Mouse (Mus musculus) stomach, embryonic 16.5 days (tissue): ENCODE data around the gene Mettl2. TPM values are rescaled to one million over a fixed set of nuclear protein-coding genes. Genes with fewer than 3 reads are reported as not detected.
"Not testable (repeated sequence)": the region's sequence is repeated elsewhere in the genome, so short reads cannot be mapped to it uniquely, and the experiment has no call there.

Source experiments
- ATAC-seq: fragments of 200-750 bp; cut with Nextera tagmentation; 2 replicates; pipeline ENCODE4 v1.8.0; 2017; ENCODE audit warnings: moderate number of reproducible peaks, moderate TSS enrichment; ENCODE audit not compliant: insufficient read depth, low FRiP score
- H3K27ac ChIP-seq: fragments of 300-500 bp; sonication (generic); 2 replicates; pipeline ENCODE4 v1.5.1; 2014; ENCODE audit warnings: low read length
- H3K27me3 ChIP-seq: fragments of 300-500 bp; sonication (generic); 2 replicates; pipeline ENCODE4 v1.6.1; 2014; ENCODE audit warnings: low read length, control low read depth, mixed read lengths; ENCODE audit not compliant: control insufficient read depth, insufficient read depth
- H3K36me3 ChIP-seq: fragments of 300-500 bp; sonication (generic); 2 replicates; pipeline ENCODE4 v1.6.1; 2014; ENCODE audit warnings: low read length; ENCODE audit not compliant: control insufficient read depth, insufficient read depth
- H3K4me1 ChIP-seq: fragments of 300-500 bp; sonication (generic); 2 replicates; pipeline ENCODE4 v1.6.1; 2014; ENCODE audit warnings: low read length, control low read depth, mixed read lengths; ENCODE audit not compliant: control insufficient read depth, insufficient read depth
- H3K4me2 ChIP-seq: fragments of 300-500 bp; sonication (generic); 2 replicates; pipeline ENCODE4 v1.6.1; 2014; ENCODE audit warnings: low read depth, low read length, mixed read lengths
- H3K4me3 ChIP-seq: fragments of 300-500 bp; sonication (generic); replicated peaks from 2 replicates; pipeline ENCODE4 v1.5.1; 2014; ENCODE audit warnings: mild to moderate bottlenecking, low read length
- H3K9ac ChIP-seq: fragments of 300-500 bp; sonication (generic); 2 replicates; pipeline ENCODE4 v1.6.1; 2014; ENCODE audit warnings: low read length
- H3K9me3 ChIP-seq: fragments of 300-500 bp; sonication (generic); replicated peaks from 2 replicates; pipeline ENCODE4 v1.6.1; 2016; ENCODE audit warnings: low read length, control low read depth; ENCODE audit not compliant: control insufficient read depth
- WGBS: fragments of 180-500 bp; shearing (Covaris S2); extraction: QIAGEN DNeasy Blood & Tissue Kit; methylation state at CpG from one replicate; pipeline ENCODE4 v1.1.7; 2014; 5-methylcytosine and 5-hydroxymethylcytosine counted together
- polyA plus RNA-seq: library from polyadenylated mRNA; unstranded; fragments of >200 nt; fragmentation: Nextera tagmentation; extraction: Ambion mirVana; gene quantifications from 2 replicates; pipeline ENCODE4 v1.2.1, GENCODE M21; 2015

Mettl2 gene
- polyA plus RNA-seq, 1 experiment from 2014 or later = 32.1 TPM

DNA sequence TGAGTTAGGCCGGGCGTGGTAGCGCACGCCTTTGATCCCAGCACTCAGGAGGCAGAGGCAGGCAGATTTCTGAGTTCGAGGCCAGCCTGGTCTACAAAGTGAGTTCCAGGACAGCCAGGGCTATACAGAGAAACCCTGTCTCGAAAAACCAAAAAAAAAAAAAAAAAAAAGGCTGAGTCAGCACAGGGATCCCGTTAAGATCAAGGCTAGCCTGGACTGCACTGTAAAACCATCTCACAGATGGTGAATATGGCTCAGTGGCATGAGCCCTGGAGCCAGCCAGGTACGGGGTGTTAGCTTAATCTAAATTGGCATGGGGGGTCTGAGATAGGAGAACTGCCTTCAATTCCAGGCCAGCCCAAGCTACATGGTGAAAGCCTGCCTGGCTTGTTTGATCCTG, 14.3 kb downstream of the Mettl2 start:
- H3K27me3 ChIP-seq, H3K4me2 ChIP-seq, ATAC-seq, H3K9me3 ChIP-seq, H3K4me3 ChIP-seq, H3K4me1 ChIP-seq, H3K9ac ChIP-seq, H3K27ac ChIP-seq: not testable (repeated sequence)
- WGBS = 96% methylated on average over 7 of the region's 8 CpGs
- peaks cover 12% of the 10 kb centered on the region for H3K36me3 ChIP-seq

DNA sequence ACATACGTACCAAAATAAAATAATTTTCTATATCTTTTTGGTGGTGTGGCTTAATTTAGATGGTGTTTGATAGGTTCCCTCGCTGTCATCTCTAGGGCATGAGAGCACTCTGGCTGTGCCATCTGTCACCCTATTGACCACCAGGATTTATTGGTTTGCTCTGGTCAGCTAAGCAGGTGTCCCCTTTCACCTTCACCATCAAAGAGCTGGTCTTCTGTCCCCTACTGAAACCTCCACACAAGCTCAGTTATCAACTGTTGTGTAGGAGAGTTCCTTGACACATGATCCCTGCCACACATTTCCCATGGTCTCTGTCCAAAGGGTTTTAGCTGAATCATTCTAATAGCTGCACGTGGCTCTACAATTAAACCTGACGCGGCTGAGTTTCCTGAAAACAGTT, 14.9 kb downstream of the Mettl2 start:
- Histone ChIP-seq H3K27ac (no peak overlapping the region), H3K4me1 (no peaks in the 10 kb centered on the region), H3K4me3 (no peak overlapping the region), H3K9me3 (no peaks in the 10 kb centered on the region), H3K4me2 (no peak overlapping the region), H3K36me3 (peaks cover 8% of the 10 kb centered on the region), H3K9ac (no peak overlapping the region), H3K27me3 (no peaks in the 10 kb centered on the region)
- 93% methylated on average over 5 of the region's 5 CpGs for WGBS
- no peak for ATAC-seq

- Histone ChIP-seq H3K36me3 (peaks cover 8% of the 10 kb centered on the region), H3K4me3 (no peak overlapping the region), H3K27me3 (no peaks in the 10 kb centered on the region), H3K9ac (no peak overlapping the region), H3K9me3 (no peaks in the 10 kb centered on the region), H3K27ac (no peak overlapping the region), H3K4me1 (no peaks in the 10 kb centered on the region), H3K4me2 (no peak overlapping the region)
- ATAC-seq = no peak
Observed at GRCm38 (mm10) chr11:105143564-105143963, 17.3 kb downstream of the Mettl2 start.

- no peak overlapping the region for H3K4me2 ChIP-seq
- H3K4me3 ChIP-seq = no peak overlapping the region
- ATAC-seq = no peak
- 85% methylated on average over 3 of the region's 3 CpGs for WGBS
- no peak overlapping the region for H3K9ac ChIP-seq
- H3K27me3 ChIP-seq = no peaks in the 10 kb centered on the region
- H3K27ac ChIP-seq = no peak overlapping the region
- no peaks in the 10 kb centered on the region for H3K4me1 ChIP-seq
- no peaks in the 10 kb centered on the region for H3K9me3 ChIP-seq
- H3K36me3 ChIP-seq = peaks cover 8% of the 10 kb centered on the region
Observed at GRCm38 (mm10) chr11:105144084-105144483, 17.9 kb downstream of the Mettl2 start.

- Histone ChIP-seq H3K4me2 (no peak overlapping the region), H3K27ac (no peak overlapping the region), H3K27me3 (no peaks in the 10 kb centered on the region), H3K9me3 (no peaks in the 10 kb centered on the region), H3K36me3 (peaks cover 4% of the 10 kb centered on the region), H3K4me1 (no peaks in the 10 kb centered on the region), H3K9ac (no peak overlapping the region), H3K4me3 (no peak overlapping the region)
- WGBS = 67% methylated on average over 11 of the region's 11 CpGs
- no peak for ATAC-seq
Observed at GRCm38 (mm10) chr11:105144508-105145210, 18.4 kb downstream of the Mettl2 start.

DNA sequence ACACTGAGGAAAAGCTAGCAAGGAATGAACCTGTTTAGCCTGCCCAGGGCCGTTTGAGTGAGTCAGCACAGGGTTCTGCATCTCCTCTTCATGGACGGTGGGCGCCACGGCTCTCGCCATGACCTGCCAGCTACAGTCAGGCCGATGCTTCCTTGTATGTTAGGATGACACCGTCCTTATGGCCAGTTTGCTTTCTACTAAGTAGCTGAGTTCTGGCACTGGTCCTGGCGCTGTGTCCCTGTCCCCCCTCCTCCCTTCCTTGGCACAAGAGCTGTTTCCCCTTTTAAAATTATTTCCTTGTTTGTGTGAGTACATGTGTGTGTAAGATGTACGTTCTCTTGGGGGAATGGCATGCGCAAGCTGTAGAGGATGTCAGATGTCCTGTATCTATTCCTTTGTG, 19.0 kb downstream of the Mettl2 start:
- H3K4me3 ChIP-seq = no peak overlapping the region
- H3K27ac ChIP-seq = no peak overlapping the region
- no peaks in the 10 kb centered on the region for H3K4me1 ChIP-seq
- no peaks in the 10 kb centered on the region for H3K9me3 ChIP-seq
- ATAC-seq = no peak
- H3K4me2 ChIP-seq = no peak overlapping the region
- H3K9ac ChIP-seq = no peak overlapping the region
- WGBS = 72% methylated on average over 10 of the region's 10 CpGs
- H3K36me3 ChIP-seq = 0 out of 2 replicates have a peak, but pooled peaks cover 2% of the 10 kb centered on the region
- no peaks in the 10 kb centered on the region for H3K27me3 ChIP-seq

DNA sequence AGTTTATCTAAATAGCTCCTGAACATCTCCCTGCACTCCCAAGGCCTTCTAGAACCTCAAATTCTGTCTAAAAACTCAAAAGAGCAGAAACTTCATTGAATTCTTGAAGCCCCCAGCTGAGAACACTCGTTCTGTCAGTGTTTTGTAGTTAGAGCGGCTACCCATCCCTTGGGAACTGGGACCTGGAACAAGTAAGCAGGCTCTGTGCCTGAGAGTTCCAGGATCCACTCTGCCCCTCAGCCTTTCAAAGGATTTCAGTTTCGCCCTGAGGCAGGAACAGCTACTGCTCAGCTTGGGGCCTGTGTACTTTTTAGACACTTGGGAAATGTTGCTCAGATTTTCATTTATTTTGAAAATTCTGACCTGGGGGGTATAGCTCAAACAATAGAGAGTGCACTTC, 20.4 kb downstream of the Mettl2 start, which contains the start of gene Gm10842:
Gene Gm10842, plus strand, starts transcription at position 301 of the 400 bp plus-strand sequence.
- H3K36me3 ChIP-seq = 0 out of 2 replicates have a peak, but pooled peaks cover 2% of the 10 kb centered on the region
- 75% methylated on average over 3 of the region's 3 CpGs for WGBS
- no peak within 1 kb of the TSS for H3K4me3 ChIP-seq
- H3K27ac ChIP-seq = no peak within 1 kb of the TSS
- H3K4me1 ChIP-seq = no peaks in the 10 kb centered on the region
- H3K4me2 ChIP-seq = no peak within 1 kb of the TSS
- ATAC-seq = no peak
- no peak within 1 kb of the TSS for H3K9ac ChIP-seq
- H3K9me3 ChIP-seq = no peaks in the 10 kb centered on the region
- H3K27me3 ChIP-seq = no peaks in the 10 kb centered on the region

GRCm38 (mm10) chr11:105149353-105149752, 23.1 kb downstream of the Mettl2 start:
- H3K4me1 ChIP-seq = peaks cover 14% of the 10 kb centered on the region
- 55% methylated on average over 3 of the region's 3 CpGs for WGBS
- no peak overlapping the region for H3K9ac ChIP-seq
- no peak overlapping the region for H3K4me3 ChIP-seq
- H3K9me3 ChIP-seq = no peaks in the 10 kb centered on the region
- H3K36me3 ChIP-seq = no peaks in the 10 kb centered on the region
- no peaks in the 10 kb centered on the region for H3K27me3 ChIP-seq
- H3K27ac ChIP-seq = no peak overlapping the region
- no peak for ATAC-seq
- no peak overlapping the region for H3K4me2 ChIP-seq

DNA sequence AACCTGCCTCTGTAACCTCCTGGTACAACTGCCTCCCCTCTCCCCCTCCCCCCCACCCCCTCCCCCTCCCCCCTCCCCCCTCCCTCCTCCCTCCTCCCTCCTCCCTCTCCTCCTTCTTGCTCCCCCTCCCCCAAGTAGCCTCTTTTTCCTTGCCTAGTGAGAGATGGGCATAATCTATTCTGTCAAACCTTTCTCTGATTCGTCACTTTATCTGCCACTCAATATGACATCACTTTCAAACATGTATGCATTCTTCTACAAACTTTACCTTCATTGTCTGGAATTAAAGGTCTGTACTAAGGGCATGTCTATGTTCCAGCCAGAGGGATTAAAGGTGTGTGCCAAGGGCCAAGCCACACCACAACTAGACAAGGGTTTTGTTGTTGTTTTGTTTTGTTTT, 23.5 kb downstream of the Mettl2 start:
- no peaks in the 10 kb centered on the region for H3K27me3 ChIP-seq
- 94% methylated on average over 1 of the region's 1 CpGs for WGBS
- H3K9ac ChIP-seq = no peak overlapping the region
- no peaks in the 10 kb centered on the region for H3K9me3 ChIP-seq
- H3K36me3 ChIP-seq = no peaks in the 10 kb centered on the region
- H3K27ac ChIP-seq = no peak overlapping the region
- H3K4me1 ChIP-seq = peaks cover 14% of the 10 kb centered on the region
- H3K4me3 ChIP-seq = no peak overlapping the region
- H3K4me2 ChIP-seq = no peak overlapping the region
- no peak for ATAC-seq
